Mouse (Mus musculus): Measurements from ENCODE around the gene Mmp19.

- TF ChIP-seq POLR2A (IDR thresholded peaks at IDR 0.05; ENCODE audit: insufficient read depth, low read length) (no peak), EP300 (IDR thresholded peaks at IDR 0.05; ENCODE audit: insufficient read depth, low read depth, low read length) (peak; percentile 83), CTCF (IDR thresholded peaks at IDR 0.05; ENCODE audit: low read depth, low read length) (no peak)
Observed at GRCm38 (mm10) chr10:128742616-128743015, 48.1 kb upstream of the Mmp19 start.

Data from ES-Bruce4 (cell line).